Mouse (Mus musculus) heart, adult 11 months (tissue): ENCODE results near the gene Larp4.
A peak's percentile ranks its signal among the peaks of the same experiment; 100 is the strongest.

Experiments
- DNase-seq: peaks from one replicate; pipeline ENCODE4 v3.0.0; 2022

Larp4 gene

GRCm38 (mm10) chr15:99969765-99970164 lies at the start of gene Larp4:
Gene Larp4 (plus strand): TSS chr15:99970065.
- DNase-seq, result peak; percentile 60

GRCm38 (mm10) chr15:99931231-99931630 lies 38.6 kb upstream of the Larp4 start:
- no peak for DNase-seq

GRCm38 (mm10) chr15:99934501-99934900 lies 35.4 kb upstream of the Larp4 start:
- DNase-seq, result no peak

GRCm38 (mm10) chr15:99936659-99937058 lies 33.2 kb upstream of the Larp4 start:
- DNase-seq, result no peak

GRCm38 (mm10) chr15:99937841-99938240 lies 32.0 kb upstream of the Larp4 start:
- DNase-seq, result no peak

- DNase-seq, result no peak
Measured at GRCm38 (mm10) chr15:99940426-99940825, 29.4 kb upstream of the Larp4 start.

- DNase-seq, result no peak
Measured at GRCm38 (mm10) chr15:99940970-99941630, 28.8 kb upstream of the Larp4 start.

GRCm38 (mm10) chr15:99955324-99955723 lies 14.5 kb upstream of the Larp4 start:
- peak; percentile 83 for DNase-seq

GRCm38 (mm10) chr15:99965103-99965775 lies 4.6 kb upstream of the Larp4 start:
- peak; percentile 96 for DNase-seq

GRCm38 (mm10) chr15:99966961-99967360 lies 2.9 kb upstream of the Larp4 start, which contains the start of gene Fam186a:
Gene Fam186a (minus strand): TSS chr15:99967061.
- peak; percentile 49 for DNase-seq

GRCm38 (mm10) chr15:99970606-99971005 lies 741 bp downstream of the Larp4 start:
- DNase-seq, result peak; percentile 93

GRCm38 (mm10) chr15:99972361-99972988 lies 2.6 kb downstream of the Larp4 start:
- peak; percentile 100 for DNase-seq

- DNase-seq, result peak; percentile 94
Measured at GRCm38 (mm10) chr15:99972989-99973911, 3.4 kb downstream of the Larp4 start.

GRCm38 (mm10) chr15:99974476-99975220 lies 4.8 kb downstream of the Larp4 start:
- DNase-seq, result peak; percentile 66

GRCm38 (mm10) chr15:99976121-99976520 lies 6.3 kb downstream of the Larp4 start:
- peak; percentile 55 for DNase-seq

- no peak for DNase-seq
Measured at GRCm38 (mm10) chr15:99979266-99979665, 9.4 kb downstream of the Larp4 start.

- DNase-seq, result peak; percentile 14
Measured at GRCm38 (mm10) chr15:99979715-99980114, 9.8 kb downstream of the Larp4 start.

- DNase-seq, result no peak
Measured at GRCm38 (mm10) chr15:99993100-99993499, 23.2 kb downstream of the Larp4 start.

GRCm38 (mm10) chr15:99997114-99997804 lies 27.4 kb downstream of the Larp4 start:
- no peak for DNase-seq

- no peak for DNase-seq
Measured at GRCm38 (mm10) chr15:99999390-99999789, 29.5 kb downstream of the Larp4 start.

GRCm38 (mm10) chr15:100004677-100005273 lies 34.9 kb downstream of the Larp4 start:
- DNase-seq, result peak; percentile 24
